Mouse (Mus musculus): ENCODE measurements around the gene Tmprss4.

Gene Tmprss4

GRCm38 (mm10) chr9:45203797-45204410, at the start of gene Tmprss4:
Gene Tmprss4 (minus strand): TSS chr9:45204092.
- no peak for DNase-seq (ENCODE audit: low spot score in 2 of 2)

DNA sequence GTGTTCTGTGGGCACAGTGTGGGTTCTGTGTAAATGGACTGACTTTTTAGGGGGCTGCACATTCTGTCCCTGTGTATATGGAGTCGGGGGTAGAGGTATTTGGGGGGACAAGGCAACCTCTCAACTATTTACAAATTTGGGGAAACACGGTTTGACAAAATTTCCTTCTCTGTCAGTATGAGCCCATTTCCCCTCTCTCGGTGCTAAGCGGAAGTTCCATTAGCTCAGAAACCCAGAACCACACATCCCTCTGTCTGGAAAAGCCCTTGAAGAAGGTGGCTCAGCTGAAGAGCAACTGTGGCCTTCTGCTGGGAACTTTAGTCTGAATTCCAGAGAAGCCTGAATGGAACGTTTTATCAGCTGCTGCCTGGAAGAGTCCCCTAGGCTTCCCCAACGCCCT, 48.5 kb upstream of the Tmprss4 start:
- DNase-seq (ENCODE audit: low spot score in 2 of 2) = no peak

DNA sequence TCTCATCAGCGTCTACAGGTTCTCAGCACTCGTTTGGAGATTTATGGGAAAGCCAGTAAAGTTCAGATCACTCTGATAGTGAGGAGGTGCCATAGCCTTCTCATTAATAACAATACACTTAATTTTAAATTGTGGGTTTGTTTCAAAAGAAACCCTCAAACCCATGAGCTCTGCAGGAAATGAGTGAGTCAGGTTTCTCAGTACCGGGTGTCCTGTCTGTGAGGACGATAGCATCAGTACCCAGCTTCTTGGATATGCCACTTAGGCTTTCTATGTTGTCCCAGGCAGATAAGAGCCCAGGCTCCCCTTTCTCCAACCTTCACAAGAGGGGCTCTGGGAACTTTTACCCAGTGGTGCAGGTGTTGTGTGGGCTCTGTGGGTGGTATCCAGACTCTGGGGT, 48.1 kb upstream of the Tmprss4 start:
- no peak for DNase-seq (ENCODE audit: low spot score in 2 of 2)

DNA sequence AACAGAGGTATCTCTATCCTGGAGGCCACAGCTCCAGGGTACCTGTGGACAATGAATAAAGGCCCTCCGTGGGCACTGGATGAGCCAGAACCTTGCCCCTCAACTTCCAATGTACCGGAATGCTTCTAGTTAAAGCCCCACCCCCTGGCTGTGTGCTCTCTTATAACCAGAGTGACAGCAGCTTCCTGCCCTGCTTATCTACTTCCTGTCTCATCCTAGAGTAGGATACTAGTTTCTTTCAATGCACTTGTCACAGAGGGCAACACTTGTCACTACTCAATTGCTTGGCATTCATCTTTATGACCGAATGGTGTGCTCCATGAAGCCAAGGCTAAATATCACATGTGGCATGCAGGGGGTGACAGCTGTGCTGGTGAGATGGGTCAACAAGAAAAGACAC, 47.4 kb upstream of the Tmprss4 start:
- DNase-seq (ENCODE audit: low spot score in 2 of 2) = no peak

DNA sequence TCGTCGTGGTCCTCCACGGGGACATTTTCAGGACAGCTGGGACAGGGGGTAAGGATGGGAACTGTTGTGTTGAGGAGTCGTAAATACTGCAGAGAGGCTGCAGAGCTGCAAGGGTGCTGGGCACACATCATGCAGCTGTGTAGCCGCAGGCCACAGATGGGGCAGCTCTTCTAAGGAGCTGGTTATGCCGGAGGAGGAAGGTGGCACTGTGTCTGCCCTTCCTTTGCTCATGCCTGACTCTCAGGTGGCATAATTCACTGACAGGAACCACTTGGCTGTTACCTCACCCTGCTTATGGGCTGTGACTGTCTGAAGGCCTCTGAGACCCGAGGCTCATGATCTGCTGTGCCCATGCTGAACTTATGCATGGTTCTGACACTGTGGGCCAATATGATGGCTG, 46.4 kb upstream of the Tmprss4 start:
- no peak for DNase-seq (ENCODE audit: low spot score in 2 of 2)

DNA sequence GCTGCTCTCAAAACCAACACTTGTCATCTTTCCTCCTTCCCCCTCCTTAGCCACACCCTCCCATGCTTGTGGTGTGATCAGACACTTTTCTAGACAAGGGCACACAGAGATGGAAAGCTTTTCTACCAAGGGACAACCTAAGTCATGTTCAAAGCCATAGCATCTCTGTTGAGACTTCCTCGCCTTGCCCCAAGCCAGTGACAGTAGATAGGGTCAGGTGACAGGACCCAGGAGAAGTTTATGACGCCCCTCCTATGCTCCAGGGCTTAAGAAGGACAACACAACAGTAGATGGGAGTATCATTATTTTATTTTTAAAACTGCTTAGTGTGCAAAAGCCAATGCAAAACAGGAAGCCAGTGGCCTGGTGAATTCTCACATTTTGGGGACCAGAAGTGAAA, 43.6 kb upstream of the Tmprss4 start:
- no peak for DNase-seq (ENCODE audit: low spot score in 2 of 2)

- DNase-seq (ENCODE audit: low spot score in 2 of 2) = peak; percentile 29 to 37
These were observed 42.2 kb upstream of the Tmprss4 start for GRCm38 (mm10) chr9:45246060-45246459.

GRCm38 (mm10) chr9:45245432-45245831, 41.5 kb upstream of the Tmprss4 start:
- no peak for DNase-seq (ENCODE audit: low spot score in 2 of 2)

DNA sequence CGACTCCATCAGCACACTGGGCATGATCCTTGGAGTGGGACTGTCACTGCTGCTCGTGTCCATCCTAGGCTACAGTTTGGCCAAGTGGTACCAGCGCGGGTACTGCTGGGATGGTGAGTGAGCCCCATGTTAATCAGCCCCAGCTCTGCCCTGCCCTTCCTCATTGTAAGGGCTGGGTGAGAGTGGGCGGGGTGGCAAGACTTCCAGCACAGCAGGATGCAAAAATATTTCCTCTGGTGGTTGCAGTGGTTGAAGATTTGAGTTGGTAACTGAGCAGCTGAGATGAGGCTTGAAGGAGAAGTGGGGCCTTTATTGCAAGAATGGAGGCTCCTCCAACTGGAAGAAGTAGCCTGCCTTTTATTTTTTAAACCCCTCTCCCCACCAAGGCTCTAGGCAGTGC, 37.5 kb upstream of the Tmprss4 start:
- DNase-seq (ENCODE audit: low spot score in 2 of 2) = peak in 1 of 2 experiments; percentile 26

GRCm38 (mm10) chr9:45236744-45237143, 32.9 kb upstream of the Tmprss4 start:
- no peak for DNase-seq (ENCODE audit: low spot score in 2 of 2)

DNA sequence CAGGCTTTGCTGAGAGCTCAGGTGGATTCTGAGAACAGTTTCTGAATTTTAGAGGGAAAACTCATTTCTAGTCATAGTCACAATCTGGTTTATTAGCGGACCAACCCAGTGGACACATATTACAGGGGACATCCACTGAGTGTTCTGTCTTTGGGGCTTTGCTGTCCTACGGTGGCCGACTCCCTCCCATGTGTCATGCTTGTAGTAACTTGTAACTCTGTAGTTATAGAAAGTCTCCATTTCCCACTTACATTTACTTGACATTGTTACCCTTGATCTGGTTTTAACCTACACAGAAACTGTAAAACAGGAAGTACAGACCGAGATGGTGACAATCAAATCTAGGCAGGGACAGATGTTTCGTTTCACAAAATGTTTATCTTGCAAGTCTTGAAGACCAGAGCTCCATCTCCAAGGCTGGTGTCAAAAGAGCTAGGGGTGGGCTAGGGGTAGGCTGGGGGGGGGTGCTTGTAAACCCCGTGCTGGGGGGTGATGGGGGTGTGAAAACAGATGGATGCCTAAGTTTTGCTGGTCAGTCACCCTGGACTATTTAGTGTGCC, 31.9 kb upstream of the Tmprss4 start:
- DNase-seq (ENCODE audit: low spot score in 2 of 2) = no peak

DNA sequence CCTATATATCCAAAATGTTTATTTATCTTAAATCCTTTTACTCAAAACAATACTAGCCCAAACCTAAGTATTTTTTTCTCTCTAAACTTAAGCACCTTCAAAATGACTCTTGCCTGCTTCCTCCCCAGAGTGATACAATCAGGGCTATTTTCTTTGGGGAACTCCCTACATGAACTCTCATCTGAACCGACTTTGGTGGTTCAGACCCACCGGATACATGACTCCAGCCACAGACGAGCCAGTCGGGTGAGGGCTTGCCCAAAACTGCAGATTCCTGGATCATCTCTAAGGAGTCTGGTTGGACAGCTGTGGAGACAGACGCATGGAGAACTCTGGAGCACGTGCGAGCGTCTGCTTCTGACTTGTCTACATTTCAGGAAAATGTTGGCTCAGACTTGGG, 25.5 kb upstream of the Tmprss4 start:
- DNase-seq (ENCODE audit: low spot score in 2 of 2) = no peak

DNA sequence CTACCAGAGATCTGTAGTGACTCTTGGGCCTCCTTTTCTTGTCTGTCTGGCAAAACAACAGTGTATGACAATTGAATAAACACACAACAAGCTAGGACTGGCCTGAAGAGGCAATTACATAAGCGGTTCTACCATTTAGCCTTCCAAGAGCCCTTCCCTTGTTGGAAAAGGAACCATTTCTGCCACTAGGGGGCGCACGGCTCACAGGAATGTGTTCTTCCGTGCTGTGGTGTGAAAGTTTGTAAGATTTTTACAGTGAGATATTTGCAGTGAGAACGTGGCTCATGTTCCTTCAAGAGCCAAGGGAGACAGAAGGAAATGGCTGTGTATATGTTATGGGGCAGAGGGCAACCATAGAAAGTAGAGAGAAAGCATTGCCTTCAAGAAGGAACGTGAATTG, 17.7 kb upstream of the Tmprss4 start:
- peak; percentile 74 to 89 for DNase-seq (ENCODE audit: low spot score in 2 of 2)

DNA sequence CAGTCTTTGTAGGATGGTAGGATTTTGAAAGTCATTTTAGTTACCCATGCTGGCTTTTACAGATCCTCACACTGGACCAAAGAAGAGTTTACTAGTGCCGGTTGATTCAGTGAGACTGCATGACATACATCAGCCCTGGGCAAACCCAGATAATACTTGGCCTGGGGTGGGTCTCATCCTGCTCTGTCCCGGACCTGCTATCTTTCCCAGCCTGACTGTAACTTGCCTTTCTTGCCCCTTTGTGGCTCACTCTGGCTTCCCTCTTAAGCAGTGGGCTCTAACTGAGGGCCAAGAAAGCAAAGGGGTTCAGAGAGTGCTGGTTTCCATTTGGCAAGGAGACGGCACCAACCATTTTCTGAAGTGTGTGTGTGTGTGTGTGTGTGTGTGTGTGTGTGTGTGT, 15.8 kb upstream of the Tmprss4 start:
- DNase-seq (ENCODE audit: low spot score in 2 of 2) = no peak

GRCm38 (mm10) chr9:45215526-45216179, 11.8 kb upstream of the Tmprss4 start:
- no peak for DNase-seq (ENCODE audit: low spot score in 2 of 2)

- no peak for DNase-seq (ENCODE audit: low spot score in 2 of 2)
These were observed 8.1 kb upstream of the Tmprss4 start for GRCm38 (mm10) chr9:45212001-45212400.

DNA sequence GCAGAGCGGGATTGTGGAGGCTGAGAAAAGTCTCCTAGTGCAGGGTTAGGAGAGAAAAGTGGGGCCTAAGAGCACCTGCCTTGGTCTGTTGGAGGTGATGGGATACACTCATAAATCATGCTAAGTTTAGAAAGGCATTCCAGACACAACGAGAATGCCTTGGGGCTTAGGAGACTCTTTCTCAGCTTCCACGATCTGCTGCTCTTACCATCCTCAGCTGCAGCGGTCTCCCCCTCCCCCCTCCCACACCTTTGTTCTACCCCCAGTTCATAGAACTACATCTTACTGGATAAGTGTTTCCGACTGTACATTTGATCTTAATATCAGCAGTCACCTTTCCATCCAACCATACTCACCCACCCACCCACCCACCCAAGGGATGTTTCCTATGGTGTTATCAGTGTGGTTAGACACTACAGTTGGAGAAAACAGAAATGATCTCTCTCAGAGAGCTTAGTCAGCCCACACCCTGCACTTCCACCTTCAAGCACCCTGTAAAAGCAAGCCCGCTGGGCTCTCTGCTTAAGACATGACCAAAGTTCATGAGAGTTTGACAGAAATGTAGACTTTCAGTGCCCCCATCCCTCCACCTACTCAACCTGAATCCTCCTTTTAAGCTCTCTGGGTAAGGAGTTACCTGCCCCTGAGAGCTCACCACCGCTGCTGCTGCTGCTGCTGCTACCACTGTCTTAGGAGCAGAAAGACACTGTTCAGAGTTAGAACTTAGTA, 3.3 kb upstream of the Tmprss4 start:
- DNase-seq (ENCODE audit: low spot score in 2 of 2) = no peak

DNA sequence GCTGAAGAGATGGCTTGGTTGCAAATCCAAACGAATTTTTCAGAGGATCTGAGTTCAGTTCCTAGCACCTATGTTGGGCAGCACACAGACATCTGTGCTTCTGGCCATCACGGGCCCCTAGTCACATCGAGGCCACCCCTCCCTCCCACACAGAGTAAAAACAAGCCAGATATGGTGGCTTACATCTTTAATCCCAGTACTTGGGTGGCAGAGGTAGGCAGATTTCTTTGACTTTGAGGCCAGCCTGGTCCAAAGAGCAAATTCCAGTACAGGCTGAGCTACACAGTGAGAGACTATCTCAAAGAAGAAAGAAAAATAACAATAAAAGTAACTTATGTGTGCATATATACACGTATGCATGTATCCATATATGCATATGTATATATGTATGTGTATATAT, 2.2 kb upstream of the Tmprss4 start:
- DNase-seq (ENCODE audit: low spot score in 2 of 2) = no peak

DNA sequence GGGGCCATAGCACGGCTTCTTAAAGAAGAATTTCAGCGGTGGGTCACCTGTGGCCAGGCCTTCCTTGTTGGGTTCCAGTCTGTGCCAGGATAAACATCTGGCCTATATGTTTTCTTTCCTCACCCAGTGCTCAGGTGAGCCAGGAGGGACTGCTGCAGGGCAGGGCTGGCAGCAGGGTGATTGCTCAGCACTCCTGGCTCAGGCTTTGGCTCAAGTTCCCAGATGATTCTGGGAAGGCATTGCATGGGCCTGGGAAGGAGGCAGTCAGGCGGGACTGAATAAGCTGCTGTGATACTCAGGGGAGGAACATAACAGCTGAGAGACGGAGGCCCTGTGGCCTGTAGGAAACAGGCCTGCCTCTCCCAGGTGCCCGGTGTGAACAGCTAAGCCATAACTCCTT, 1.3 kb upstream of the Tmprss4 start:
- no peak for DNase-seq (ENCODE audit: low spot score in 2 of 2)

- DNase-seq (ENCODE audit: low spot score in 2 of 2) = no peak
These were observed 1.7 kb downstream of the Tmprss4 start for GRCm38 (mm10) chr9:45202021-45202798.

DNA sequence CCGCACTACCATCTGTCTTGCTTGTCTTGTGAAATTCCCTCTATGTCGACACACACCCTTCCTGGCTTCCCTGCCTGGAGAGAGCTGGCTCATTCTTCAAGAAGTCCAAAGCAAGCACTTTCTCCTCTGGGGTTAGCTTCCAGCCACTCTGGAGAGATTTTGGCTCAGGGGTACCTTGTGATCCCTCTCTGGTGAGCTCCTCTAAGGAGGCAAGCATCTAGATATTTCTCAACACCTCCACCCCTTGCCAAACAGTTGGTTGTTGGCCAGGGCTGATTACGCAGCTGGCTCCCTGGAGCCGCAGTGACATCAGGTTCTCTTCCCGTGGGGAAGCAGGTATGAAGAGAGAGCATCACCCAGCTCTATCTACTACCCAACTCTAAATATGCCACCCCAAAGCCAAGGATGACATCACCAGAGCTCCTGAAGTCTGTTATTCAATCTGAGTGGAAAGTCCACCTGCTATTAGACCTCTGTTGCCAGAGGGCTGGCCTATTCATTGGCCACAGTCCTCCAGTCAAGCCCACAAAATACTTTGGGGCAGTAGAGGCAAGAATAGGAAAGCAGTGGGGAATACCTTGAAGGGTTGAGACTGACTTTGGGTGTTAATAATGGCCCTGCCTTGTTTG, 2.5 kb downstream of the Tmprss4 start:
- no peak for DNase-seq (ENCODE audit: low spot score in 2 of 2)

- no peak for DNase-seq (ENCODE audit: low spot score in 2 of 2)
These were observed 6.3 kb downstream of the Tmprss4 start for GRCm38 (mm10) chr9:45197549-45197948.

All from spleen, postnatal 14 days (tissue).